Mouse (Mus musculus) heart, embryonic 14.5 days (tissue): ENCODE data around the gene Hist1h2bl. TPM values are rescaled to one million over a fixed set of nuclear protein-coding genes. Genes with fewer than 3 reads are reported as not detected.
"Not testable (repeated sequence)": the region's sequence is repeated elsewhere in the genome, so short reads cannot be mapped to it uniquely, and the experiment has no call there.

Experiments used
- ATAC-seq: fragments of 200-750 bp; cut with Nextera tagmentation; 2 replicates; pipeline ENCODE4 v1.8.0; 2017; ENCODE audit warnings: low read depth, moderate TSS enrichment; ENCODE audit not compliant: insufficient number of reproducible peaks, insufficient read depth, low FRiP score
- H3K27ac ChIP-seq, 2 experiments: fragments of 200-500 bp in 1 of 2; fragments of 300-500 bp in 1 of 2; sonication (generic) in 1 of 2; replicated peaks in 1 of 2; 2 replicates each; pipeline ENCODE4 v1.5.1; 2012 to 2014; ENCODE audit warnings: low read depth in 2 of 2, low read length in 2 of 2, control low read depth in 1 of 2, mild to moderate bottlenecking in 1 of 2, mixed read lengths in 1 of 2; ENCODE audit not compliant: control insufficient read depth in 1 of 2, insufficient read depth in 1 of 2
- H3K27me3 ChIP-seq: fragments of 300-500 bp; sonication (generic); 2 replicates; pipeline ENCODE4 v1.6.1; 2014; ENCODE audit warnings: mild to moderate bottlenecking, low read length, control low read depth; ENCODE audit not compliant: control insufficient read depth, insufficient read depth
- H3K36me3 ChIP-seq: fragments of 300-500 bp; sonication (generic); 2 replicates; pipeline ENCODE4 v1.6.1; 2014; ENCODE audit warnings: mild to moderate bottlenecking, control low read depth, low read length, mixed read lengths; ENCODE audit not compliant: control insufficient read depth, insufficient read depth
- H3K4me1 ChIP-seq, 2 experiments: fragments of 200-500 bp in 1 of 2; fragments of 300-500 bp in 1 of 2; sonication (generic) in 1 of 2; 2 replicates each; pipeline ENCODE4 v1.6.1; 2012 to 2014; ENCODE audit warnings: low read length in 2 of 2, control low read depth in 1 of 2, mixed read lengths in 1 of 2; ENCODE audit not compliant: control insufficient read depth in 2 of 2, insufficient read depth in 2 of 2
- H3K4me2 ChIP-seq: fragments of 300-500 bp; sonication (generic); 2 replicates; pipeline ENCODE4 v1.6.1; 2014; ENCODE audit warnings: mild to moderate bottlenecking, low read length
- H3K4me3 ChIP-seq, 2 experiments: fragments of 200-500 bp in 1 of 2; fragments of 300-500 bp in 1 of 2; sonication (generic) in 1 of 2; 2 replicates each; pipeline ENCODE4 v1.5.1; 2012 to 2014; ENCODE audit warnings: low read length in 2 of 2, mild to moderate bottlenecking in 2 of 2, control low read depth in 1 of 2, low read depth in 1 of 2, moderate library complexity in 1 of 2; ENCODE audit not compliant: control insufficient read depth in 1 of 2, insufficient read depth in 1 of 2
- H3K9ac ChIP-seq: fragments of 300-500 bp; sonication (generic); 2 replicates; pipeline ENCODE4 v1.6.1; 2014; ENCODE audit warnings: mild to moderate bottlenecking, low read length
- H3K9me3 ChIP-seq: fragments of 300-500 bp; sonication (generic); 2 replicates; pipeline ENCODE4 v1.6.1; 2016; ENCODE audit warnings: low read length, control low read depth; ENCODE audit not compliant: control insufficient read depth
- WGBS: fragments of 180-500 bp; shearing (Covaris S2); extraction: QIAGEN DNeasy Blood & Tissue Kit; methylation state at CpG from one replicate; pipeline ENCODE4 v1.1.7; 2014; 5-methylcytosine and 5-hydroxymethylcytosine counted together
- polyA plus RNA-seq: library from polyadenylated mRNA; unstranded; fragments of >200 nt; fragmentation: Nextera tagmentation; extraction: Ambion mirVana; gene quantifications from 2 replicates; pipeline ENCODE4 v1.2.1, GENCODE M21; 2014

The Hist1h2bl gene
- polyA plus RNA-seq, result 1.2 and 1.4 TPM in 2 replicates

GRCm38 (mm10) chr13:21715864-21716539, at the start of gene Hist1h2bl, which contains the start of gene Hist1h2ai:
Gene Hist1h2bl, minus strand, starts transcription at chr13:21716143.
Gene Hist1h2ai, plus strand, starts transcription at chr13:21716422.
- peak; percentile 86 for ATAC-seq
- not testable (repeated sequence) for H3K36me3 ChIP-seq, H3K9me3 ChIP-seq, H3K27me3 ChIP-seq
- Histone ChIP-seq H3K9ac (peak within 1 kb of the TSS; percentile 75), H3K27ac (peak within 1 kb of the TSS; percentile 90 to 92), H3K4me3 (peak within 1 kb of the TSS; percentile 37 to 53), H3K4me1 (peaks cover 4 to 21% of the 10 kb centered on the region in 2 experiments), H3K4me2 (peak within 1 kb of the TSS; percentile 74)
- WGBS, result under 1% methylated on average over 28 of the region's 50 CpGs

DNA sequence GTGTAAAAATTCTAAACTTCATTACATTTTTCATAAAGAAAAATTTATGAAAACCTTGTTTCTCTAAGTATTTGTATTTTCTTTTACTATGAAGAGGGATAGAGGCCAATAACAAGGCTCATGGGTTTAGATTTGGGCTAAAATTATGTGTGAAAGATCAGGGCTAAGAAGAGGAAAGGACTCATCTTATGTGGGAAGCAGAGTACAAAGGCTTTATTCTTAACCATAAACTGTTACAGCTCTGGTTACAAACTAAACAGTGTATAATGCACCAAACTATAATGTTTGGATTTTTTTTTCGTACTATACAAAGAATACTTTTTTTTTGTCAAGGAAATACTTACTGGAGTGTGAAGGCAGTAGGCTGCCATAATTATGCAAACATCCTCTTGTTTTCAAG, 39.8 kb upstream of the Hist1h2bl start:
- H3K4me3 ChIP-seq, result peak overlapping the region in 1 of 2 experiments; percentile 37; a peak in 2 of 4 replicates

GRCm38 (mm10) chr13:21754294-21755001, 38.5 kb upstream of the Hist1h2bl start:
- not testable (repeated sequence) for H3K27me3 ChIP-seq, H3K36me3 ChIP-seq, H3K9me3 ChIP-seq
- peak overlapping the region; percentile 69 for H3K9ac ChIP-seq
- peak; percentile 7; the same call in 1 of the 2 replicates for ATAC-seq
- peaks cover 1 to 26% of the 10 kb centered on the region in 2 experiments; a peak in 3 of 4 replicates for H3K4me1 ChIP-seq
- H3K27ac ChIP-seq, result peak overlapping the region; percentile 88 to 94
- 1% methylated on average over 12 of the region's 26 CpGs for WGBS
- H3K4me3 ChIP-seq, result peak overlapping the region; percentile 37 to 59
- H3K4me2 ChIP-seq, result peak overlapping the region; percentile 61

More for the DNA sequence above, 39.8 kb upstream of the Hist1h2bl start:
- no peaks in the 10 kb centered on the region for H3K27me3 ChIP-seq
- peak overlapping the region; percentile 61 for H3K4me2 ChIP-seq
- no peak overlapping the region for H3K27ac ChIP-seq
- no peaks in the 10 kb centered on the region for H3K9me3 ChIP-seq
- peaks cover 0 to 23% of the 10 kb centered on the region in 2 experiments; a peak in 2 of 4 replicates for H3K4me1 ChIP-seq
- H3K9ac ChIP-seq, result peak overlapping the region; percentile 62
- no peaks in the 10 kb centered on the region for H3K36me3 ChIP-seq
- ATAC-seq, result no peak
- WGBS, result 84% methylated on average over 1 of the region's 1 CpGs

- peak within 1 kb of the TSS; percentile 61 for H3K4me2 ChIP-seq
- ATAC-seq, result peak; percentile 90
- H3K27me3 ChIP-seq, H3K36me3 ChIP-seq, H3K9me3 ChIP-seq: not testable (repeated sequence)
- under 1% methylated on average over 38 of the region's 50 CpGs for WGBS
- peaks cover 2 to 28% of the 10 kb centered on the region in 2 experiments; a peak in 3 of 4 replicates for H3K4me1 ChIP-seq
- peak within 1 kb of the TSS; percentile 37 to 59 for H3K4me3 ChIP-seq
- peak within 1 kb of the TSS; percentile 75 for H3K9ac ChIP-seq
- peak within 1 kb of the TSS; percentile 88 to 94 for H3K27ac ChIP-seq
Observed at GRCm38 (mm10) chr13:21753524-21754285, 37.8 kb upstream of the Hist1h2bl start, which contains the start of the genes Hist1h2ak and Hist1h2bn. Gene Hist1h2ak, minus strand, starts transcription at chr13:21753827. Gene Hist1h2bn, plus strand, starts transcription at chr13:21754123.

DNA sequence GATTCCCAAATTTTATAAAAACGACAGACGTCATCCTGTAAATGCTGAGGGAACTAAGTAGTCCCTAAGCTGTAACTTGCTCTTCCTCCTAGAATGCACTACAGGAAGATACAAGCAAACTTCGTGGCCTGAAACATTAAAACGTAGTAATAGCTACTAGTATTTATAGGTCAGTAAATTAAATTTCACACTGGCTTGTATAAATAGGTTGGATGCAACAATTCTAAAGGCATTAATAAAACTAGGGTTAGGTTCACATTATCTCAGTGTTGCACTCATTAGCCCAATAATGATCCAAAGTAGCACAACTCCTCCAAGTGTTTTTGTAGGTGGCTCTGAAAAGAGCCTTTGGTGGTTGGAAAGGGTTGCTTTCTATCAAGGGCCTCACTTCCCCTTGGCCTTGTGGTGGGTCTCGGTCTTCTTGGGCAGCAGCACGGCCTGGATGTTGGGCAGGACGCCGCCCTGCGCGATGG, 37.1 kb upstream of the Hist1h2bl start:
- 3% methylated on average over 10 of the region's 10 CpGs for WGBS
- no peak; the same call in 1 of the 2 replicates for ATAC-seq

GRCm38 (mm10) chr13:21752356-21752755, 36.4 kb upstream of the Hist1h2bl start:
- Histone ChIP-seq H3K9me3 (no peaks in the 10 kb centered on the region), H3K4me3 (no peak overlapping the region), H3K9ac (peak overlapping the region; percentile 75; the same call in 1 of the 2 replicates), H3K27ac (peak overlapping the region in 1 of 2 experiments; percentile 88; a peak in 2 of 4 replicates), H3K27me3 (no peaks in the 10 kb centered on the region), H3K4me1 (peaks cover 2 to 28% of the 10 kb centered on the region in 2 experiments; a peak in 3 of 4 replicates), H3K36me3 (no peaks in the 10 kb centered on the region), H3K4me2 (peak overlapping the region; percentile 61)
- 29% methylated on average over 3 of the region's 3 CpGs for WGBS
- no peak for ATAC-seq

More for the DNA sequence above, 37.1 kb upstream of the Hist1h2bl start:
- peak overlapping the region; percentile 37 to 48 for H3K4me3 ChIP-seq
- H3K4me1 ChIP-seq, result peaks cover 2 to 28% of the 10 kb centered on the region in 2 experiments; a peak in 3 of 4 replicates
- no peaks in the 10 kb centered on the region for H3K27me3 ChIP-seq
- H3K9me3 ChIP-seq, result no peaks in the 10 kb centered on the region
- H3K36me3 ChIP-seq, result no peaks in the 10 kb centered on the region
- peak overlapping the region; percentile 75 for H3K9ac ChIP-seq
- peak overlapping the region; percentile 61 for H3K4me2 ChIP-seq
- H3K27ac ChIP-seq, result peak overlapping the region; percentile 79 to 88
